Mouse (Mus musculus): Measurements from ENCODE around the gene Rps12. TPM values are rescaled to one million over a fixed set of nuclear protein-coding genes. Genes with fewer than 3 reads are reported as not detected.

The Rps12 gene
- polyA plus RNA-seq (2014; fragmentation: Nextera tagmentation; extraction: Ambion mirVana), result 235 and 246 TPM in 2 replicates

GRCm38 (mm10) chr10:23787062-23787821 is at the start of gene Rps12:
TSS of gene Rps12 (minus strand) at chr10:23787275.
- WGBS, result under 1% methylated on average over 51 of the region's 51 CpGs
- ATAC-seq (ENCODE audit: insufficient read depth), result peak; percentile 97
- no peak for TF ChIP-seq CTCF (IDR thresholded peaks at IDR 0.05; ENCODE audit: low read depth)

GRCm38 (mm10) chr10:23836003-23836964 is 49.2 kb upstream of the Rps12 start:
- Histone ChIP-seq H3K4me1 (ENCODE audit: insufficient read depth) (no peaks in the 10 kb centered on the region), H3K27ac (ENCODE audit: low read depth) (no peak overlapping the region), H3K27me3 (ENCODE audit: insufficient read depth, low read length) (no peaks in the 10 kb centered on the region), H3K4me3 (ENCODE audit: low read depth, low read length) (no peak overlapping the region), H3K9me3 (ENCODE audit: low read depth, low read length) (no peaks in the 10 kb centered on the region), H3K36me3 (ENCODE audit: insufficient read depth) (no peaks in the 10 kb centered on the region), H3K4me2 (no peak overlapping the region), H3K9ac (no peak overlapping the region)
- WGBS, result 56% methylated on average over 9 of the region's 9 CpGs
- ATAC-seq (ENCODE audit: insufficient read depth) (no peak), DNase-seq (no peak)
- TF ChIP-seq CTCF (IDR thresholded peaks at IDR 0.05; ENCODE audit: low read depth), result no peak

More at GRCm38 (mm10) chr10:23787062-23787821, at the start of gene Rps12:
- peaks cover 39% of the 10 kb centered on the region for H3K36me3 ChIP-seq (ENCODE audit: insufficient read depth)
- no peaks in the 10 kb centered on the region for H3K27me3 ChIP-seq (ENCODE audit: insufficient read depth, low read length)
- peak within 1 kb of the TSS; percentile 97 for H3K9ac ChIP-seq
- no peaks in the 10 kb centered on the region for H3K9me3 ChIP-seq (ENCODE audit: low read depth, low read length)
- peak; percentile 100 for DNase-seq
- H3K4me1 ChIP-seq (ENCODE audit: insufficient read depth), result 0 out of 2 replicates have a peak, but pooled peaks cover 4% of the 10 kb centered on the region
- H3K27ac ChIP-seq (ENCODE audit: low read depth), result peak within 1 kb of the TSS; percentile 95
- peak within 1 kb of the TSS; percentile 91 for H3K4me2 ChIP-seq
- H3K4me3 ChIP-seq (ENCODE audit: low read depth, low read length), result peak within 1 kb of the TSS; percentile 81

- ATAC-seq (ENCODE audit: insufficient read depth) (no peak), DNase-seq (no peak)
- Histone ChIP-seq H3K4me1 (ENCODE audit: insufficient read depth) (no peaks in the 10 kb centered on the region), H3K27ac (ENCODE audit: low read depth) (no peak overlapping the region), H3K4me2 (no peak overlapping the region), H3K9ac (no peak overlapping the region), H3K27me3 (ENCODE audit: insufficient read depth, low read length) (no peaks in the 10 kb centered on the region), H3K4me3 (ENCODE audit: low read depth, low read length) (no peak overlapping the region), H3K9me3 (ENCODE audit: low read depth, low read length) (no peaks in the 10 kb centered on the region), H3K36me3 (ENCODE audit: insufficient read depth) (peaks cover 26% of the 10 kb centered on the region)
- WGBS, result 86% methylated on average over 7 of the region's 7 CpGs
- TF ChIP-seq CTCF (IDR thresholded peaks at IDR 0.05; ENCODE audit: low read depth), result no peak
Observed at GRCm38 (mm10) chr10:23826516-23826915, 39.4 kb upstream of the Rps12 start.

GRCm38 (mm10) chr10:23816241-23816640 is 29.2 kb upstream of the Rps12 start:
- H3K4me1 ChIP-seq (ENCODE audit: insufficient read depth), result no peaks in the 10 kb centered on the region
- no peak overlapping the region for H3K4me3 ChIP-seq (ENCODE audit: low read depth, low read length)
- no peak overlapping the region for H3K4me2 ChIP-seq
- no peak overlapping the region for H3K27ac ChIP-seq (ENCODE audit: low read depth)
- H3K9me3 ChIP-seq (ENCODE audit: low read depth, low read length), result no peaks in the 10 kb centered on the region
- WGBS, result 79% methylated on average over 7 of the region's 7 CpGs
- ATAC-seq (ENCODE audit: insufficient read depth) (no peak), DNase-seq (no peak)
- H3K27me3 ChIP-seq (ENCODE audit: insufficient read depth, low read length), result no peaks in the 10 kb centered on the region
- H3K36me3 ChIP-seq (ENCODE audit: insufficient read depth), result peaks cover 17% of the 10 kb centered on the region; the same call in 1 of the 2 replicates
- H3K9ac ChIP-seq, result no peak overlapping the region
- TF ChIP-seq CTCF (IDR thresholded peaks at IDR 0.05; ENCODE audit: low read depth), result no peak

GRCm38 (mm10) chr10:23815168-23815567 is 28.1 kb upstream of the Rps12 start:
- 42% methylated on average over 1 of the region's 1 CpGs for WGBS
- H3K4me1 ChIP-seq (ENCODE audit: insufficient read depth), result no peaks in the 10 kb centered on the region

GRCm38 (mm10) chr10:23812852-23813766 is 26.0 kb upstream of the Rps12 start:
- DNase-seq, result no peak
- H3K4me3 ChIP-seq (ENCODE audit: low read depth, low read length), result no peak overlapping the region
- TF ChIP-seq CTCF (IDR thresholded peaks at IDR 0.05; ENCODE audit: low read depth), result no peak
- ATAC-seq (ENCODE audit: insufficient read depth), result no peak
- no peak overlapping the region for H3K9ac ChIP-seq
- WGBS, result 66% methylated on average over 11 of the region's 11 CpGs
- H3K27ac ChIP-seq (ENCODE audit: low read depth), result no peak overlapping the region
- H3K4me1 ChIP-seq (ENCODE audit: insufficient read depth), result no peaks in the 10 kb centered on the region
- H3K9me3 ChIP-seq (ENCODE audit: low read depth, low read length), result no peaks in the 10 kb centered on the region
- H3K36me3 ChIP-seq (ENCODE audit: insufficient read depth), result 0 out of 2 replicates have a peak, but pooled peaks cover 16% of the 10 kb centered on the region
- H3K27me3 ChIP-seq (ENCODE audit: insufficient read depth, low read length), result no peaks in the 10 kb centered on the region
- no peak overlapping the region for H3K4me2 ChIP-seq

More at GRCm38 (mm10) chr10:23815168-23815567, 28.1 kb upstream of the Rps12 start:
- DNase-seq (peak; percentile 95), ATAC-seq (ENCODE audit: insufficient read depth) (peak; percentile 28; the same call in 1 of the 2 replicates)
- Histone ChIP-seq H3K9ac (no peak overlapping the region), H3K4me2 (no peak overlapping the region), H3K27me3 (ENCODE audit: insufficient read depth, low read length) (no peaks in the 10 kb centered on the region), H3K36me3 (ENCODE audit: insufficient read depth) (peaks cover 20% of the 10 kb centered on the region; the same call in 1 of the 2 replicates), H3K4me3 (ENCODE audit: low read depth, low read length) (no peak overlapping the region), H3K9me3 (ENCODE audit: low read depth, low read length) (no peaks in the 10 kb centered on the region), H3K27ac (ENCODE audit: low read depth) (no peak overlapping the region)
- TF ChIP-seq CTCF (IDR thresholded peaks at IDR 0.05; ENCODE audit: low read depth), result peak; percentile 82

Data from lung, embryonic 14.5 days (tissue).